Mouse (Mus musculus) kidney, adult 2 months (tissue): Measurements from ENCODE around the gene Cd27.

Experiments used
- CTCF ChIP-seq: fragments of 200-500 bp; conservative IDR thresholded peaks from 2 replicates; pipeline ENCODE4 v1.5.1; 2011; ENCODE audit warnings: low read depth, mild to moderate bottlenecking, control low read depth, low read length, moderate library complexity, mixed read lengths; ENCODE audit not compliant: insufficient read depth, insufficient read length
- POLR2A ChIP-seq: fragments of 200-500 bp; IDR thresholded peaks from one replicate; pipeline ENCODE4 v1.6.1; 2011; ENCODE audit warnings: low read depth, low read length, control low read depth

- TF ChIP-seq POLR2A (no peak), CTCF (no peak)
These were observed 469 bp downstream of the Cd27 start for GRCm38 (mm10) chr6:125236341-125236740.
